Mouse (Mus musculus): ENCODE measurements around the gene Hoxd8. TPM values are rescaled to one million over a fixed set of nuclear protein-coding genes. Genes with fewer than 3 reads are reported as not detected.

The Hoxd8 gene
- polyA plus RNA-seq, 1 experiment from 2014 or later, result 2.7 TPM

DNA sequence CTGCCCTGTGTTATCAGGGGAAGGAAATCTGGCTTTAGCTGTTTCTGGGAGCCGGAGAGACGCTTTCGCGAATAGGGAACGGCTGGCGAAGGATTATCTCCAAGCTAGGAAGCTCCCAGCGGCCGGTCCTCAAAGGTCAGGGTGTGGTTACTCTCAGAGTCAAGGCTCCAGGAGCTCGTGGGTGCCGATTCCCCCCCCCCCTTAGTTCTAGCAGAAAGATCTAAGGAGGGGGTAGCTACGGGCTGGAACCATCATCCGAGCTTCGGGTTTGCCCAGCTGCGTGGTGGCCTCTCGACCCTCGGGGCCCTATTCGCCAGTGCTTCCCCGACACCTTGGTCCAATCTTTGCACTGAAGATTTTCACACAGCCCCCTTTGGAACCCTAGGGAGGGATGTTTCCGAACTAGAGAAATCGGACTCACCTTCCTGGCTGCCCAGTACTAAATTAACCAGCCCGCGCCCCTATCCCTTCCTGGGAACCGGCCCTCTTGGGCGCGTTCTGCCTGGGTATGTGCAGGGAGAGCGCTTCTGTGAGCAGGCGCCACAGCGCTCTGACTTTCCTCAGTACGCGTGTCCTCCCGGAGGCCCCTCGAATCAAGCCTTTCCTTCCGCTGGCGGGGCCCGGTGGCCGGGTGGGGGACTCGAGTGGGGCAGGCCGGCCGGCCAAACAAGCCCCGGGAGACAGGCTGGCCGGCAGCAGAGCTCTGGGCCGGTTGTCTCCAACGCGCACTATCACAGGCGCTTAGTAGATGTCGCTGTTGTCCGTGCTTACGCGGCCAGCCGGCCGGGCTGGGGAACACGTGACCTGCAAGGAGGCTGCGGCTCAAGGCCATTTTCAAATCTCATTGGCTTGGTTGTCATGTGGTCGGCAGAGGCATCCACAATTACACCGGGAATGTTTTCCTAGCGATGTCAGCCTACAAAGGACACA, 13.1 kb upstream of the Hoxd8 start, which contains the start of gene Hoxd10:
TSS of gene Hoxd10 (plus strand) at position 903 of the 930 bp plus-strand sequence.
- Histone ChIP-seq H3K4me1 (replicated peaks; ENCODE audit: control insufficient read depth, insufficient read depth, low read length) (no peaks in the 10 kb centered on the region), H3K9ac (ENCODE audit: low read depth, low read length) (no peak within 1 kb of the TSS), H3K4me3 (ENCODE audit: low read depth, low read length) (peak within 1 kb of the TSS; percentile 19), H3K4me2 (replicated peaks; ENCODE audit: low read depth) (peak within 1 kb of the TSS; percentile 28; the same call in 1 of the 2 replicates), H3K9me3 (ENCODE audit: control insufficient read depth) (no peaks in the 10 kb centered on the region), H3K27ac (ENCODE audit: low read depth, low read length) (no peak within 1 kb of the TSS), H3K27me3 (replicated peaks; ENCODE audit: control insufficient read depth, insufficient read depth, low read length) (peaks cover 99% of the 10 kb centered on the region), H3K36me3 (ENCODE audit: control insufficient read depth, insufficient read depth) (no peaks in the 10 kb centered on the region)
- no peak for ATAC-seq
- peak; percentile 64 for TF ChIP-seq CTCF (IDR thresholded peaks at IDR 0.05; ENCODE audit: low read depth)
- WGBS, result 2% methylated on average over 56 of the region's 56 CpGs

DNA sequence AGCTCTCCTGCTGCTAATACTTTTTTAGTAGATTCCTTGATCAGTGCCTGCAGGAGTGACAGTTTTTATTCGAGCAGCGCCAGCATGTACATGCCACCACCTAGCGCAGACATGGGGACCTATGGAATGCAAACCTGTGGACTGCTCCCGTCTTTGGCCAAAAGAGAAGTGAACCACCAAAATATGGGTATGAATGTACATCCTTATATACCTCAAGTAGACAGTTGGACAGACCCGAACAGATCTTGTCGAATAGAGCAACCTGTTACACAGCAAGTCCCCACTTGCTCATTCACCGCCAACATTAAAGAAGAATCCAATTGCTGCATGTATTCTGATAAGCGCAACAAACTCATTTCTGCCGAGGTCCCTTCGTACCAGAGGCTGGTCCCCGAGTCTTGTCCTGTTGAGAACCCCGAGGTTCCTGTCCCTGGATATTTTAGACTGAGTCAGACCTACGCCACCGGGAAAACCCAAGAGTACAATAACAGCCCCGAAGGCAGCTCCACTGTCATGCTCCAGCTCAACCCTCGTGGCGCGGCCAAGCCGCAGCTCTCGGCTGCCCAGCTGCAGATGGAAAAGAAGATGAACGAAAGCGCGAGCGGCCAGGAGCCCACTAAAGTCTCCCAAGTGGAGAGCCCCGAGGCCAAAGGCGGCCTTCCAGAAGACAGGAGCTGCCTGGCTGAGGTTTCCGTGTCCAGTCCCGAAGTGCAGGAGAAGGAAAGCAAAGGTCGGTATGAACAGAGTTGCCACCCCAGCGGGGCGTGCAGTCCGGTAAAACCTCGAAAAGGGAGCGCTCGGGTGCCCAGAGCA, 12.2 kb upstream of the Hoxd8 start:
- Histone ChIP-seq H3K36me3 (ENCODE audit: control insufficient read depth, insufficient read depth) (no peaks in the 10 kb centered on the region), H3K4me1 (replicated peaks; ENCODE audit: control insufficient read depth, insufficient read depth, low read length) (no peaks in the 10 kb centered on the region), H3K9me3 (ENCODE audit: control insufficient read depth) (no peaks in the 10 kb centered on the region), H3K27ac (ENCODE audit: low read depth, low read length) (no peak overlapping the region), H3K4me2 (replicated peaks; ENCODE audit: low read depth) (peak overlapping the region; percentile 28; the same call in 1 of the 2 replicates), H3K4me3 (ENCODE audit: low read depth, low read length) (peak overlapping the region; percentile 19), H3K9ac (ENCODE audit: low read depth, low read length) (no peak overlapping the region), H3K27me3 (replicated peaks; ENCODE audit: control insufficient read depth, insufficient read depth, low read length) (peaks cover 99% of the 10 kb centered on the region)
- TF ChIP-seq CTCF (IDR thresholded peaks at IDR 0.05; ENCODE audit: low read depth), result no peak
- 5% methylated on average over 35 of the region's 35 CpGs for WGBS
- no peak for ATAC-seq

DNA sequence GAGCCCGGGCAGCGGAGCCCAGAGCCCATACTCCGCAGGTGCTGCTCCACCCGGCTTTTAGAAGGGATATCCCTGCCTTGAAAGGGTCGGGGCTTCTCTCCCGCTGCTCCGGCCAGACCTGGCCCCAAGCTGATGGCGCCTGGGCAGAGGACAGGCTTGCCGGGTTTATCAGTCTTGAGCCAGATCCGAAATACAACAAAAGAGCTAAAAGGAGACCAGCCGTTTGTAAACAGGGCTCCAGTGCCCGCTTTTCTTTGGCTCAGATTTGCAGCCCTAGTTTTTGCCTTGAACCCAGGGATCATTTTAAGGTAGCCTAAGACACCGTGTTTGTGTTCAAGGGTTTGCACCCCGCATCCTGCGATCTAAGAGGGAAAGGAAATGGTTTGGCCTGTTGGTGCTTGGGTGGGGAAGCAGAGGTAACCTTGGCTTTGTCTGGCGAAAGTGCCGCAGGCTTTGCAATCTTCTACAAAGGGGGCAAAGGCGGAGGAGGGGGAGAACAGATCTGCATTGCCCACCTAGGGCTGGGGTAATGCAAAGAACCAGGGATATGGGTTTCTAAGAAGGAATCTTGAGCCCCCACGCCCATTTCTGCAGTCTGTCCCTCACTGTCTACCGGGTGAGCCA, 11.5 kb upstream of the Hoxd8 start:
- Histone ChIP-seq H3K27ac (ENCODE audit: low read depth, low read length) (no peak overlapping the region), H3K9me3 (ENCODE audit: control insufficient read depth) (no peaks in the 10 kb centered on the region), H3K27me3 (replicated peaks; ENCODE audit: control insufficient read depth, insufficient read depth, low read length) (peaks cover 99% of the 10 kb centered on the region), H3K4me2 (replicated peaks; ENCODE audit: low read depth) (peak overlapping the region; percentile 28; the same call in 1 of the 2 replicates), H3K9ac (ENCODE audit: low read depth, low read length) (no peak overlapping the region), H3K4me1 (replicated peaks; ENCODE audit: control insufficient read depth, insufficient read depth, low read length) (no peaks in the 10 kb centered on the region), H3K36me3 (ENCODE audit: control insufficient read depth, insufficient read depth) (no peaks in the 10 kb centered on the region), H3K4me3 (ENCODE audit: low read depth, low read length) (peak overlapping the region; percentile 19)
- no peak for TF ChIP-seq CTCF (IDR thresholded peaks at IDR 0.05; ENCODE audit: low read depth)
- no peak for ATAC-seq
- 4% methylated on average over 20 of the region's 20 CpGs for WGBS

DNA sequence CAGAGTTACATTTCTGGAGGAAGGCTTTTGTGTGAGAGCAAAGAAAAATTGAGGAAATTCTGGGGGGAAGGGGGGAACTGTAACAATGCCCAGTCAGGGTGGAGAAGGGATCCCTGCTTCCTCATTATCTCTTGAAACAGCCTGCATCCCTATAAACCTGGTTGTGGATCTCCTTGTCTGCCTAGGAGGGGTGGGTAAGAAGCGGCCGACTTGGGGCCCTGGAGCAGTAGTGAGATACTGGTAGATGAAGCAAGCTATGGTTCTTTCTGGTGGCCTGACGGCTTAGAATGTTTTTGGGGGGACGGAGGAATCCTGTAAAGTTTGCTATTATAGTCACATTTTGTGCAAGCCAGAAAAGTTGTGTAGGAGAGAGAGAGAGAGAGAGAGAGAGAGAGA, 11.0 kb upstream of the Hoxd8 start:
- WGBS, result 6% methylated on average over 4 of the region's 4 CpGs
- H3K27me3 ChIP-seq (replicated peaks; ENCODE audit: control insufficient read depth, insufficient read depth, low read length), result peaks cover 99% of the 10 kb centered on the region
- 0 out of 2 replicates have a peak, but pooled peaks cover under 1% of the 10 kb centered on the region for H3K4me1 ChIP-seq (replicated peaks; ENCODE audit: control insufficient read depth, insufficient read depth, low read length)
- no peak overlapping the region for H3K4me2 ChIP-seq (replicated peaks; ENCODE audit: low read depth)
- H3K36me3 ChIP-seq (ENCODE audit: control insufficient read depth, insufficient read depth), result no peaks in the 10 kb centered on the region
- no peak for TF ChIP-seq CTCF (IDR thresholded peaks at IDR 0.05; ENCODE audit: low read depth)
- H3K27ac ChIP-seq (ENCODE audit: low read depth, low read length), result no peak overlapping the region
- no peak for ATAC-seq
- H3K9me3 ChIP-seq (ENCODE audit: control insufficient read depth), result no peaks in the 10 kb centered on the region
- H3K9ac ChIP-seq (ENCODE audit: low read depth, low read length), result no peak overlapping the region
- 0 out of 2 replicates have a peak overlapping the region, but pooled peaks have one; percentile 19 for H3K4me3 ChIP-seq (ENCODE audit: low read depth, low read length)

DNA sequence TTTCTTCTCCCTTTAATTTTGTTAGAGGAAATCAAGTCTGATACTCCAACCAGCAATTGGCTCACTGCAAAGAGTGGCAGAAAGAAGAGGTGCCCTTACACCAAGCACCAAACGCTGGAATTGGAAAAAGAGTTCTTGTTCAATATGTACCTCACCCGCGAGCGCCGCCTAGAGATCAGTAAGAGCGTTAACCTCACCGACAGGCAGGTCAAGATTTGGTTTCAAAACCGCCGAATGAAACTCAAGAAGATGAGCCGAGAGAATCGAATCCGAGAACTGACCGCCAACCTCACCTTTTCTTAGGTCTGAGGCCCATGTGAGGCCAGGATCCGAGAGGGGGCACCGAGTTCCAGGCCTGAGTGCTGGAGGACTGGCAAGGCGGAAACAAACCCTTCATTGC, 10.3 kb upstream of the Hoxd8 start:
- Histone ChIP-seq H3K4me1 (replicated peaks; ENCODE audit: control insufficient read depth, insufficient read depth, low read length) (0 out of 2 replicates have a peak, but pooled peaks cover 2% of the 10 kb centered on the region), H3K4me2 (replicated peaks; ENCODE audit: low read depth) (no peak overlapping the region), H3K27ac (ENCODE audit: low read depth, low read length) (no peak overlapping the region), H3K36me3 (ENCODE audit: control insufficient read depth, insufficient read depth) (no peaks in the 10 kb centered on the region), H3K9ac (ENCODE audit: low read depth, low read length) (no peak overlapping the region), H3K4me3 (ENCODE audit: low read depth, low read length) (peak overlapping the region; percentile 11; the same call in 1 of the 2 replicates), H3K27me3 (replicated peaks; ENCODE audit: control insufficient read depth, insufficient read depth, low read length) (peaks cover 98% of the 10 kb centered on the region), H3K9me3 (ENCODE audit: control insufficient read depth) (no peaks in the 10 kb centered on the region)
- no peak for ATAC-seq
- peak; percentile 63 for TF ChIP-seq CTCF (IDR thresholded peaks at IDR 0.05; ENCODE audit: low read depth)
- 4% methylated on average over 16 of the region's 16 CpGs for WGBS
